Mouse (Mus musculus): ENCODE data around the gene Zdhhc8.
A peak's percentile ranks its signal among the peaks of the same experiment; 100 is the strongest.
"Not testable (repeated sequence)": the region's sequence is repeated elsewhere in the genome, so short reads cannot be mapped to it uniquely, and the experiment has no call there.

Gene Zdhhc8

DNA sequence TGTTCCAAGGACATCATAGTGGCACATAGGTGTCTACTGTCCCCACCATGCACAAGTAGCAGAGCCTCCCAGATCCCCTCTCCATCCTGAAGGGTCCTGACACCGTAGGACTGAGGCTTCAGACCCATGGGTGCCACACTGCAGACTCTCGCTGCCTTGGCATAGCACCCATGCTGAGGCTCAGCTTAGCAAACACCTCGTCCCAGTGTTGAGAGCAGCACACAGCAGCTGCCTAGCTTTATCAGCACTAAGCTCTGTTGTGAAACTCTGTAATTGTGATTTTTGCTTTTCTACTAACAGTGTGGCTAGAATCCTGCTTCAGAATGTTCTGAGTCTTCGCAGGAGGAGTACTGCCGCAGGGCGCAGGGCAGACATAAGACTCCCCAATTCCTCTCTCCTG is 37.1 kb downstream of the Zdhhc8 start:
- no peak for DNase-seq (ENCODE audit: low spot score in 2 of 2)

DNA sequence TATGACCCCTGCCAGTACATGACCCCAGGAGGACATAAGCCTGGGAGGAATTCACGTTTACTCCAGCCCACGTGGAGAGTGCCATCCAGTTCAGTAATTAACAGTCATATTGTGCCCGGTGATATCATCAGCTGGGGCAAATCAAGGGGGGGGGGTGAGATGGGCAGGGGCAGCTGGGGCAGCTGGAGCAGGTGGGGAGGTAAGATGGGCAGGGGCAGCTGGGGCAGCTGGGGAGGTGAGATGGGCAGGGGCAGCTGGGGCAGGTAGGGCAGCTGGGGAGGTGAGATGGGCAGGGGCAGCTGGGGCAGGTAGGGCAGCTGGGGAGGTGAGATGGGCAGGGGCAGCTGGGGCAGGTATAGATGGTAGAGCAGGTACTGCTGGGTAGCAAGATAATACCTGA is 39.4 kb downstream of the Zdhhc8 start:
- DNase-seq (ENCODE audit: low spot score in 2 of 2), result not testable (repeated sequence)

- no peak for DNase-seq (ENCODE audit: low spot score in 2 of 2)
Observed at GRCm38 (mm10) chr16:18195068-18195467, 39.9 kb downstream of the Zdhhc8 start.

- DNase-seq (ENCODE audit: low spot score in 2 of 2), result no peak
Observed at GRCm38 (mm10) chr16:18194208-18194985, 40.5 kb downstream of the Zdhhc8 start.

GRCm38 (mm10) chr16:18191006-18191405 is 43.9 kb downstream of the Zdhhc8 start:
- DNase-seq (ENCODE audit: low spot score in 2 of 2), result no peak

DNA sequence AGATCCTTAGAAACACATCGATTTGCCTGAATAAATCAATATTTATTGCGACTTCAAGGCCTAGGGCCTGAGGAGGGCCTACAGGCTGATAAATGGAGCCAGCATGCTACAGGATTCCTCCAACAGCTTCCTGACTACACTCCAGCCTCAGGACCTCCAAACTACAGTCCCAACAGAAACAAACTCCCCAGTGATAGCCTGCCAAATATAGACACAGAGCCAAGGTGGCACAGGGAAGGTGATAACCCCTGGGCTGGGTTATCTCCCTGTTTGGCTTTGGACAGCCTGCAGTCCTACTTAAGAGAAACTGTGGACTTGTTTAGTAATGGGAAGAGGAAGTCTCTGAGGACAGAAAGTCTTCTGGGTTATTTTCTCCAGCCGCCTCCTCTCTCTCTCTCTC is 47.7 kb downstream of the Zdhhc8 start:
- DNase-seq (ENCODE audit: low spot score in 2 of 2), result no peak

- no peak for DNase-seq (ENCODE audit: low spot score in 2 of 2)
Observed at GRCm38 (mm10) chr16:18186798-18187197, 48.1 kb downstream of the Zdhhc8 start.

GRCm38 (mm10) chr16:18185715-18186449 is 49.1 kb downstream of the Zdhhc8 start:
- no peak for DNase-seq (ENCODE audit: low spot score in 2 of 2)

GRCm38 (mm10) chr16:18182766-18183165 is 52.2 kb downstream of the Zdhhc8 start:
- no peak for DNase-seq (ENCODE audit: low spot score in 2 of 2)

GRCm38 (mm10) chr16:18181398-18181797 is 53.5 kb downstream of the Zdhhc8 start:
- no peak for DNase-seq (ENCODE audit: low spot score in 2 of 2)

GRCm38 (mm10) chr16:18179591-18179990 is 55.3 kb downstream of the Zdhhc8 start:
- DNase-seq (ENCODE audit: low spot score in 2 of 2), result no peak

- no peak for DNase-seq (ENCODE audit: low spot score in 2 of 2)
Observed at GRCm38 (mm10) chr16:18176758-18177157, 58.2 kb downstream of the Zdhhc8 start.

DNA sequence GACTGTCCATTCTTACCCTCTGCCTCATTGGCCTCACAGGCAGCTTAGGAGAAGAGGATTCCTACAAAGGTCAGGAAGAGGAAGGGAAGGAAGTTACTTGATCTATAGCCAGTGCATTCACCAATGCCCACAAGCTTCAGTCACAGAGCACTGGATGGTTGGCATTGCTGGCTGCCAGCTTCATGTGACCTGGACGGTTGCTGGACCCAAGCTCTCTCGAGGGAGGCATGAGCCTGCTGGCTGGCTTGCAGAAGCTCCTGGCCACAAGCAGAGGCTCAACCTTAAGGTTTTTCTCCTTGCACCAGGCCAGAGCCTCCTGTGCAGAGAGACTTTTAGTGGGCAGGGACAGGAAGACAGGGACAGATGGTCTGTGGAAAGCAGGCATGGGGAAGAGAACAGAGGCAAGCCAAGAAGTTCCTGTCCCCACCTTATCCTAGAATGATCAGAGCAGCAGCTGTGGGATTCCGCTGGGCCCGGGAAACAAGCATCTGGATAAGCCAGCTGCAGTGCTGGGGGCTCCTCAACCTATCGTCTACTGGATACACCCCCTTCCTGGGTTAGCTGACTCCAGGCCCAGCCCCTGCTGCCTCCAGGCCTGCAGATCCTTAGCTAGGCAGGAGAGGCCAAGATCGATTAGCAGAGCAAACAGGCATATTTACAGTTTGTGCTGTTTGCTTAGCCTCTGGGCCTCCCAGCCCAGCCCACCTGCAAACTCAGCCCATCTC is 59.0 kb downstream of the Zdhhc8 start:
- no peak for DNase-seq (ENCODE audit: low spot score in 2 of 2)

- no peak for DNase-seq (ENCODE audit: low spot score in 2 of 2)
Observed at GRCm38 (mm10) chr16:18173788-18174187, 61.1 kb downstream of the Zdhhc8 start.

DNA sequence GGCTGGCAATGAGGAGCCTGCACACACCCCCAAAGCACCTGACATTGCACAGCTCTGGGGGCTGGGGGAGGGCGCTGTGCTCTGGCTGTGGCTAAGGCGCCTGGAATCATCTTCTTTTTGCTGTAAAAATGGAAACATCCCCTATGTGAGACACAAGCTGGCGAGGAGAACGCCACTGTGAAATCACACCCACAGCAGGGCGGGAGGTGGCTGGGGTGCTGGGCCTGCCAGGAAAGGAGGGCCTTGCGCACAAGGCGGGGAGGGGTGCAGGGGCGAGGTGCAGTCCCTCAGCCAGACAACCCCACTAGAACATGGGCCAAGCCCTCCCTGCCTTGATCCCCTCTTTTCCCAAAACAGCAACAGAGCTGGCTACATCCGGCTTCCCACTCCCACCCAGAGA is 61.7 kb downstream of the Zdhhc8 start:
- no peak for DNase-seq (ENCODE audit: low spot score in 2 of 2)

DNA sequence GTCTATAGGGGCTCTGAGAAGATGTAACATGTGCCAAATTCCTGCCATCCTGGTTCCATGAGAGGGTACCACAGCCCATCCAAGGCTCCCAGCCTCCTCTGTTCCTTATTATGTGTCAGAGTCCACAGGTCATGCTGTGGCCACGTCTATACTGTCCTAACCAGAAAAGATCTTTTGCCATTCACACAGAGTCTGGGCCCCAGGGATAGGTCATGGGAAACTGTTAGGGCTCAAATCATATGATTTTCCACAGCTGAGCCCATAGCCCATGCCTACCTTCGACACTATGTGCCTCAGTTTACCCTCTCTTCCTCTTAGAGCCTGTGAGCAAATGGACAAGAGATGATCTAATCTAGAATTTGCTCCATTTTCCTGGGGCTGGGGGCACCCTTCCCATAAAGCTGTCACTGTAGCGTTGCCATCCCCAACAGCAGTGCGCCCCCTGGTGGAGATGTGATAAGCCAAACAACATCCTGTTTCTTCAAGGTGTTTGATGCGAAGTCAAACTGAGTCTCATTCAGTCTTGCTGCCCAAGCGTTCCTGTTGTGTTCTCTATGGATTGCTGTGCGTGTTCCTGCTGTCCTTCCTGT is 62.6 kb downstream of the Zdhhc8 start:
- peak; percentile 77 to 86 for DNase-seq (ENCODE audit: low spot score in 2 of 2)
